Mouse (Mus musculus): ENCODE data around the gene Oit1.

GRCm38 (mm10) chr14:8314536-8314935, 64.0 kb downstream of the Oit1 start:
- TF ChIP-seq TAL1 (IDR thresholded peaks at IDR 0.05; ENCODE audit: low read length) (no peak), GATA1 (IDR thresholded peaks at IDR 0.05; ENCODE audit: low read length) (no peak)
